Mouse (Mus musculus) forebrain, postnatal 0 days (tissue): ENCODE results near the gene Pla2g12b. TPM values are rescaled to one million over a fixed set of nuclear protein-coding genes. Genes with fewer than 3 reads are reported as not detected.

Experiments
- ATAC-seq: fragments of 200-750 bp; cut with Nextera tagmentation; 2 replicates; pipeline ENCODE4 v1.8.0; 2017; ENCODE audit warnings: mild to moderate bottlenecking, moderate library complexity
- DNase-seq: peaks from one replicate; pipeline ENCODE4 v3.0.0-alpha.2; 2015
- H3K27ac ChIP-seq: fragments of 300-500 bp; sonication (generic); 2 replicates; pipeline ENCODE4 v1.5.1; 2014; ENCODE audit warnings: low read depth, mild to moderate bottlenecking, antibody characterized with exemption, low read length, moderate library complexity, mixed read lengths
- H3K27me3 ChIP-seq: fragments of 300-500 bp; sonication (generic); 2 replicates; pipeline ENCODE4 v1.6.1; 2014; ENCODE audit warnings: mild to moderate bottlenecking, low read length, mixed read lengths; ENCODE audit not compliant: insufficient read depth
- H3K36me3 ChIP-seq: fragments of 300-500 bp; sonication (generic); 2 replicates; pipeline ENCODE4 v1.6.1; 2014; ENCODE audit warnings: mild to moderate bottlenecking, moderate library complexity; ENCODE audit not compliant: insufficient read depth
- H3K4me1 ChIP-seq: fragments of 300-500 bp; sonication (generic); 2 replicates; pipeline ENCODE4 v1.6.1; 2014; ENCODE audit warnings: antibody characterized with exemption; ENCODE audit not compliant: insufficient read depth
- H3K4me2 ChIP-seq: fragments of 300-500 bp; sonication (generic); 2 replicates; pipeline ENCODE4 v1.6.1; 2014; ENCODE audit warnings: low read depth, mild to moderate bottlenecking, moderate library complexity
- H3K4me3 ChIP-seq: fragments of 300-500 bp; sonication (generic); 2 replicates; pipeline ENCODE4 v1.5.1; 2014; ENCODE audit warnings: low read depth, low read length, mixed read lengths
- H3K9ac ChIP-seq: fragments of 300-500 bp; sonication (generic); 2 replicates; pipeline ENCODE4 v1.6.1; 2014; ENCODE audit warnings: mild to moderate bottlenecking
- H3K9me3 ChIP-seq: fragments of 300-500 bp; sonication (generic); 2 replicates; pipeline ENCODE4 v1.6.1; 2016; ENCODE audit warnings: low read length
- CTCF ChIP-seq: sonication (generic); IDR thresholded peaks from 2 replicates; pipeline ENCODE4 v1.5.1; 2016; ENCODE audit warnings: antibody characterized with exemption, control low read depth, low read depth
- WGBS: fragments of 180-500 bp; shearing (Covaris S2); extraction: QIAGEN DNeasy Blood & Tissue Kit; methylation state at CpG from one replicate; pipeline ENCODE4 v1.1.7; 2014; 5-methylcytosine and 5-hydroxymethylcytosine counted together
- polyA plus RNA-seq: library from polyadenylated mRNA; unstranded; fragments of >200 nt; fragmentation: Nextera tagmentation; extraction: Ambion mirVana; gene quantifications from 2 replicates; pipeline ENCODE4 v1.2.1, GENCODE M21; 2015
- total RNA-seq: library from RNA; depleted of rRNA; stranded (reverse); fragments of >200 nt; gene quantifications from 2 replicates; pipeline ENCODE4 v1.2.3, GENCODE M21; 2014

Pla2g12b gene
- total and polyA plus RNA-seq, 2 experiments from 2014 or later, result not detected

DNA sequence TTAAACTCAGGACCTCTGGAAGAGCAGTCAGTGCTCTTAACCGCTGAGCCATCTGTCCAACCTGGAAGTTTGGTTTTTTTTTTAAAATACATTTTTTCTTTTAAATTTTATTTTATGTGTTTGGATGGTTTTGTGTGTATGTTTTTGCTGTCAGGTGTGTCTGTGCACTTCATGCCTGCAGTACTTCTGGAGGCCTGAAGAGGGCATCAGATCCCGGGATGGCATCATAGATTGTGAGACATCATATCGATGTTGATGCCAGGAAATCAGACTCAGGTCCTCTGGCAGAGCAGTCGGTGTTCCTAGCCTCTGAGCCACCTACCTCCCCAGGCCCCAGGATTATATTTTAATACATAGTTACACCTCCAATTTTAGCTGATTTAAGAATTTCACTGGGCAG lies 10.3 kb downstream of the Pla2g12b start:
- Histone ChIP-seq H3K9ac (no peak overlapping the region), H3K4me2 (no peak overlapping the region), H3K27ac (no peak overlapping the region), H3K4me3 (no peak overlapping the region), H3K36me3 (no peaks in the 10 kb centered on the region), H3K27me3 (no peaks in the 10 kb centered on the region), H3K4me1 (0 out of 2 replicates have a peak, but pooled peaks cover under 1% of the 10 kb centered on the region), H3K9me3 (no peaks in the 10 kb centered on the region)
- TF ChIP-seq CTCF, result peak; percentile 17; the same call in 1 of the 2 replicates
- DNase-seq (no peak), ATAC-seq (no peak)
- 94% methylated on average over 4 of the region's 4 CpGs for WGBS

DNA sequence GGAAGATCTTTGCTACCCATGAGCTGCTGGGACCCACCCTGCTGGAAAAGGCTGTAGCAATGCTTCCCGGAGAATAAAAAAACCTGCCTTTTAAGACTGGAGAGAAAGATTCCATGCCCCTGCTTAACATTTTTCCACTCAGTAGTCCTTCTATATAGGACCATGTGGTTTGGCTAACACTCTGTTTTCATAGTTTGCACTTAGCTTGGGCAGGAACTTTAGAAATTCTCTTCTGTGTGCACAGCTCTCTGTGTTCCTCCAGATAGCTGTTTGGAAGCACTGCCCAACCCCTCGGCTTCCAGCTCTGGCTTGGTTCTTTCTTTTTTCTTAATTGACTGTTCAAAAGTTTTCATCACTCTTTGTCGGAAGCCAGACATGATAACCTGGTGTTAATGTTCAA lies 13.2 kb downstream of the Pla2g12b start:
- DNase-seq (no peak), ATAC-seq (no peak)
- no peak for TF ChIP-seq CTCF
- Histone ChIP-seq H3K27me3 (no peaks in the 10 kb centered on the region), H3K36me3 (no peaks in the 10 kb centered on the region), H3K4me3 (no peak overlapping the region), H3K27ac (no peak overlapping the region), H3K4me1 (no peaks in the 10 kb centered on the region), H3K9ac (no peak overlapping the region), H3K4me2 (no peak overlapping the region), H3K9me3 (no peaks in the 10 kb centered on the region)
- 92% methylated on average over 3 of the region's 3 CpGs for WGBS

DNA sequence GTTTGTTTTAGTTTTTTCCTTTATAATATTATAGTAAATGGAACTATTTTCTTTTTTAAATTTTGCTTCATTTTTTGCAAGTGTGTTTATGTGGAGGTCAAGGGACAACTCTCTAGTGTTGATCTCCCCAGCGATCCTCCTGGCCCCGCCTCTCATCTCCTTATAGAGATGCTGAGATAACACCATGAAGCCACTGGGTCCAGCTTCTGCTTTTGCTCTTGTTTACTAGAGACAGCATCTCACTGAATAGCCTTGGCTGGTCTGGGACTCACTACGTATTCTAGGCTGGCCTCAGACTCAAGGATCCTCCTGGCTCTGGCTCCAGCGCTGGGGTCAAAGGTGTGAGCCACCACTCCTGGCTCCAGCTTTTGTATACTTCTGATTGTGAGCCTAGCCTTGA lies 16.1 kb downstream of the Pla2g12b start:
- no peak overlapping the region for H3K4me2 ChIP-seq
- H3K27ac ChIP-seq, result no peak overlapping the region
- DNase-seq, result no peak
- WGBS, result 92% methylated on average over 4 of the region's 4 CpGs
- H3K36me3 ChIP-seq, result no peaks in the 10 kb centered on the region
- ATAC-seq, result no peak
- no peak for TF ChIP-seq CTCF
- no peaks in the 10 kb centered on the region for H3K9me3 ChIP-seq
- no peak overlapping the region for H3K9ac ChIP-seq
- no peak overlapping the region for H3K4me3 ChIP-seq
- no peaks in the 10 kb centered on the region for H3K4me1 ChIP-seq
- no peaks in the 10 kb centered on the region for H3K27me3 ChIP-seq

DNA sequence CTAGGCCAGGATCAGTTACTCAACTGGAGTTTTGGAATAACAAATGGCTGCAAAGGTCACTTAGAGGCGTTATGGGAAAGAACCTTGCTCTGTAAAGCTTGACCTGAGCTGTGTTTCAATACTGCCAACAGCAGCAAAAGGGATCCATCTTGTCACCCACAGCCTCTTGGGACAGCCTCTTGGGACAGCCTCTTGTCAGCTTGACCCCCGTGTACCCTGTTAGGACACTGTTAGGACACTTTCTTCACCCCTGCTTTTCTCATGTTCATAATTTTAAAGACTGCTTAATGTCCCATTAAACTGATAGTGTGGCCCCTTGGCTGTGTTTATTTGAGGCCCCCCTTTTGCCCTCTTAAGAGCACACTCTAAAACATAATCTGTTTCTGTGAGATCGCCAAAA lies 21.0 kb downstream of the Pla2g12b start:
- no peak overlapping the region for H3K9ac ChIP-seq
- WGBS, result 76% methylated on average over 3 of the region's 3 CpGs
- no peak overlapping the region for H3K4me2 ChIP-seq
- H3K36me3 ChIP-seq, result no peaks in the 10 kb centered on the region
- H3K27me3 ChIP-seq, result no peaks in the 10 kb centered on the region
- H3K27ac ChIP-seq, result no peak overlapping the region
- no peak for TF ChIP-seq CTCF
- H3K9me3 ChIP-seq, result no peaks in the 10 kb centered on the region
- H3K4me3 ChIP-seq, result no peak overlapping the region
- no peaks in the 10 kb centered on the region for H3K4me1 ChIP-seq
- no peak for ATAC-seq
- no peak for DNase-seq

DNA sequence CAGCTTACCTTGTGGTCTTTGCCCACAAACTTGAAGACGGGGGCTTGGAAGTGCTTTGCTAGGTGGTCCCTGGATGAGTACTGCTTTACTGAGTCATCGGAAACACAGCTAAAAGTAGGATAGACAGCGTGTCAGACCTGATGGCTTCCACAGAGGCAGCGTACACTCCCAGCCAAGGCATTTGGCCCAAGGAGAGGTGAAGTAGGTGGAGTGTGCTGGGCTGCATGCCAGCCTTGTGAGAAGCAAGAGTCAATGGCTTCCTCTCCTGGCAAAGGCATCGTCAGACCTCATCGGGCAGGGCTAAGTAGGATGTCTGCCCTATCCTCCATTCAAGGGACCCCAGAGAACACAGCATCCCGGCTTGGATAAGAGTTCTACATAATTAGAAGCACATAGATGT lies 21.9 kb downstream of the Pla2g12b start:
- 72% methylated on average over 7 of the region's 7 CpGs for WGBS
- no peaks in the 10 kb centered on the region for H3K4me1 ChIP-seq
- H3K9me3 ChIP-seq, result no peaks in the 10 kb centered on the region
- no peaks in the 10 kb centered on the region for H3K36me3 ChIP-seq
- H3K9ac ChIP-seq, result no peak overlapping the region
- no peak for TF ChIP-seq CTCF
- H3K27ac ChIP-seq, result no peak overlapping the region
- DNase-seq (no peak), ATAC-seq (no peak)
- H3K27me3 ChIP-seq, result no peaks in the 10 kb centered on the region
- no peak overlapping the region for H3K4me2 ChIP-seq
- H3K4me3 ChIP-seq, result no peak overlapping the region

DNA sequence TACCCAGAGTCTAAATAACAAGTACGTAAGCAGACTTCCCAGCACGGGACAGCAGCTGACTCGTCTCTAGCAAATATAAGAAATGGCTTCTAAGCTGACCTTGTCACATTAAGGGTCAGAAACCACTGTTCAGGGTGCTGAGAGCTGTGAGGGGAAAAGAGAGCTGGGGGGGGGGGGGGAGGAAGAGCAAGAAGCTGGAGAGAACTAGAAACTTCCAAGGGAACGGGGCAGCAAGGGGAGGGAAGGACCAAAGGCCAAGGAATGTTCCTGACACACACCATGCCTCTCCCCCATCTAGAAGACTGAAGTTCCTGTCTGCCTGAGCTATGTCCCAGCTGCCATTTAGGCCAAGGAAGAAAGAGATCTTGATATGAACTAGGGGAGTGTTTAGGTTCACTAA lies 22.9 kb downstream of the Pla2g12b start:
- Histone ChIP-seq H3K9ac (no peak overlapping the region), H3K4me1 (no peaks in the 10 kb centered on the region), H3K4me2 (no peak overlapping the region), H3K4me3 (no peak overlapping the region), H3K36me3 (no peaks in the 10 kb centered on the region), H3K27me3 (no peaks in the 10 kb centered on the region), H3K9me3 (no peaks in the 10 kb centered on the region), H3K27ac (no peak overlapping the region)
- 85% methylated on average over 4 of the region's 4 CpGs for WGBS
- no peak for TF ChIP-seq CTCF
- DNase-seq (no peak), ATAC-seq (no peak)

DNA sequence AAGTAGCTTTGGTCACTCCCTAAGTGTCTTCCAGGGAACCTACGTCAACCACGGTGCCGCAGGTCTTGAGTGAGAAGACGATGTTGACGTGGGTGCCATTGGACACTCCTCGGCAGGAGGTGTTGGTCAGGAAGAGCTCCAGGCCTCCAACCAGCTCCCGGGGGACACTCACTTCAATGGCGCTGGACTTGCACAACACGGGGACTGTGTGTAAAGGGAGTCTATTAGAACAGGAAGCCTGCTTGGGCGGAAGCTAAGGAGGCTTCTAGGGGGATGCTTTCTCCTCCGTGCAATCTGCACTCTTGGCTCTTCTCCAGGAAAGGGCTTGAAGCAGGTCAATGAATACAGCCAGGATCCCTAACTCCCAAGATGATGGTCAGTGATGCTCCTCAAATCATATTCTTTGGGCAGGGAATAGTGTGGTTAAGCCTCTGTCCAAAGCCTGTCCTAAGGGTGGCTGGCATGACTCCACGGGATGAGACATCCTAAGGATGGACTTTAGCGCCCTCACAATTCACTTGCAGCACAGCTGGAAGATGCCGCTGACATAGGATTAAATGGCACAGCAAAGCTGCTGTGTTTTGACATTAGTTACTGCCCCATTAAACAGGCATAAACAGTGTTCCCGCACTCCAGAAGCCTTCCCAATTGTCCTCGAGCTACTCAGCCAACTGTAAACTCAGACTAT lies 26.1 kb downstream of the Pla2g12b start:
- Histone ChIP-seq H3K9me3 (no peaks in the 10 kb centered on the region), H3K9ac (no peak overlapping the region), H3K27me3 (no peaks in the 10 kb centered on the region), H3K36me3 (no peaks in the 10 kb centered on the region), H3K4me2 (no peak overlapping the region), H3K27ac (no peak overlapping the region), H3K4me3 (no peak overlapping the region), H3K4me1 (no peaks in the 10 kb centered on the region)
- 78% methylated on average over 16 of the region's 16 CpGs for WGBS
- no peak for ATAC-seq
- TF ChIP-seq CTCF, result no peak
- DNase-seq, result no peak
